In genomic region chr9:123515087-123515486, GRCm38 (mm10) we compare ENCODE assay signal across 22 mouse cellular contexts.
"Had no signal": no experiment of that assay in that cellular context is flagged by ENCODE, and none has a peak within 500 bp of the region (broad histone marks: within the 10 kb centered on the region; RNA-seq: fewer than 3 reads in every experiment).

No protein-coding gene starts in this region.

- H3K9ac ChIP-seq: limb, embryonic 12.5 days; limb, embryonic 15.5 days; liver, embryonic 12.5 days; liver, embryonic 15.5 days; lung, embryonic 15.5 days; midbrain, embryonic 12.5 days; midbrain, embryonic 15.5 days; neural tube, embryonic 12.5 days; neural tube, embryonic 15.5 days had no signal

- H3K4me1 ChIP-seq: limb, embryonic 12.5 days; limb, embryonic 15.5 days; midbrain, embryonic 12.5 days; neural tube, embryonic 12.5 days had no signal

- H3K27me3 ChIP-seq: limb, embryonic 12.5 days; limb, embryonic 15.5 days; liver, embryonic 12.5 days; liver, embryonic 15.5 days; lung, embryonic 15.5 days; midbrain, embryonic 12.5 days; midbrain, embryonic 15.5 days; neural tube, embryonic 12.5 days; neural tube, embryonic 15.5 days had no signal

- DNase-seq: kidney, postnatal 25 days; left cerebral cortex, postnatal 4 days; lung, adult 18-20 months; lung, postnatal 10 days; lung, postnatal 36 days; right cerebral cortex, adult 18-20 months; right cerebral cortex, postnatal 14 days; right cerebral cortex, postnatal 4 days; thymus, adult 2 months; thymus, postnatal 25 days had no signal

- H3K36me3 ChIP-seq: midbrain, embryonic 15.5 days had no signal

- H3K9me3 ChIP-seq: limb, embryonic 12.5 days; limb, embryonic 15.5 days; liver, embryonic 12.5 days; liver, embryonic 15.5 days; lung, embryonic 15.5 days; midbrain, embryonic 12.5 days; midbrain, embryonic 15.5 days; neural tube, embryonic 12.5 days; neural tube, embryonic 15.5 days had no signal

- H3K27ac ChIP-seq: kidney, postnatal 0 days; layer of hippocampus, adult 2 months; limb, embryonic 12.5 days; limb, embryonic 15.5 days; liver, embryonic 12.5 days; liver, embryonic 15.5 days; lung, embryonic 15.5 days; midbrain, embryonic 12.5 days; midbrain, embryonic 15.5 days; neural tube, embryonic 12.5 days; neural tube, embryonic 15.5 days; stomach, postnatal 0 days had no signal

- H3K4me2 ChIP-seq: limb, embryonic 12.5 days; limb, embryonic 15.5 days; liver, embryonic 12.5 days; liver, embryonic 15.5 days; lung, embryonic 15.5 days; midbrain, embryonic 12.5 days; midbrain, embryonic 15.5 days; neural tube, embryonic 12.5 days; neural tube, embryonic 15.5 days had no signal

- ATAC-seq: liver, embryonic 12.5 days; midbrain, embryonic 15.5 days had no signal

- H3K4me3 ChIP-seq: layer of hippocampus, adult 2 months; limb, embryonic 12.5 days; limb, embryonic 15.5 days; liver, embryonic 12.5 days; liver, embryonic 15.5 days; lung, embryonic 15.5 days; midbrain, embryonic 12.5 days; midbrain, embryonic 15.5 days; neural tube, embryonic 12.5 days; neural tube, embryonic 15.5 days had no signal
